In the genomic region with DNA sequence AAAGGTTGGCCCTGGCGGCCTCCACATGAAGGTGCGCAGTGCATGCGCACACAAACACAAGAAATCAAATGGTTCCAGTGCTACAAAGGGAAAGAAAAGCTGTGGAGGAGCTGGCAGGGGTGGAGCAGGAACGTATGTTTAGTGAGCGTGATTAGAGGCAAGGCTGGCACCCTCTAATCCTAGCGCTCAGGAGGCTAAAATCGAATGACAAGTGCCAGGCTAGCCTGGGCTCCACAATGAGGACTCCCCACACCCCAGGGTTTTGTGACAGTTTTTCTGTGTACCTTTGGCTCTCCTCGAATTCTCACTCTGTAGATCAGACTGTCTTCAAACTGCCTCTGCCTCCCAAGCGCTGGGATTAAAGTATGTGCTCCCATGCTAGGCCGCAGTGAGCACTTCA, we compare ENCODE assay signal across 23 mouse cellular contexts. TPM values are rescaled to one million over a fixed set of nuclear protein-coding genes. Genes with fewer than 3 reads are reported as not detected.
A peak's percentile ranks its signal among the peaks of the same experiment; 100 is the strongest.
DNase-seq lines count a peak whose midpoint lies in the region; ATAC-seq and TF ChIP-seq lines count a peak whose summit lies in the region.
"Had no signal": no experiment of that assay in that cellular context is flagged by ENCODE, and none has a peak within 500 bp of the region (broad histone marks: within the 10 kb centered on the region; RNA-seq: fewer than 3 reads in every experiment).

No protein-coding gene starts in this region.

- no peak for TF ChIP-seq POLR2A in ES-Bruce4 (IDR thresholded peaks at IDR 0.05; ENCODE audit: insufficient read depth, low read length)

- WGBS in midbrain, embryonic 11.5 days = 77% methylated on average over 10 of the region's 10 CpGs
- 71% methylated on average over 10 of the region's 10 CpGs for WGBS in midbrain, postnatal 0 days
- WGBS in stomach, postnatal 0 days = 71% methylated on average over 10 of the region's 10 CpGs

- no peak overlapping the region for H3K4me2 ChIP-seq in midbrain, embryonic 11.5 days
- H3K4me2 ChIP-seq in midbrain, postnatal 0 days (ENCODE audit: low read depth, low read length, poor library complexity, severe bottlenecking) = no peak overlapping the region
- H3K4me2 ChIP-seq in stomach, postnatal 0 days (replicated peaks; ENCODE audit: low read depth) = no peak overlapping the region
- H3K4me2 ChIP-seq: embryonic facial prominence, embryonic 13.5 days; embryonic facial prominence, embryonic 15.5 days; forebrain, embryonic 12.5 days had no signal

- H3K27ac ChIP-seq in midbrain, embryonic 11.5 days (ENCODE audit: low read depth, low read length) = no peak overlapping the region
- H3K27ac ChIP-seq in midbrain, postnatal 0 days (ENCODE audit: low read depth, low read length) = no peak overlapping the region
- H3K27ac ChIP-seq in ES-Bruce4 (ENCODE audit: insufficient read depth, low read length) = peak overlapping the region; percentile 8; the same call in 1 of the 2 replicates
- H3K27ac ChIP-seq in stomach, postnatal 0 days (replicated peaks) = no peak overlapping the region
- H3K27ac ChIP-seq: embryonic facial prominence, embryonic 13.5 days; embryonic facial prominence, embryonic 15.5 days; forebrain, embryonic 10.5 days; forebrain, embryonic 12.5 days had no signal

- H3K36me3 ChIP-seq in midbrain, embryonic 11.5 days (ENCODE audit: control insufficient read depth, insufficient read depth, low read length) = no peaks in the 10 kb centered on the region
- no peaks in the 10 kb centered on the region for H3K36me3 ChIP-seq in midbrain, postnatal 0 days (ENCODE audit: insufficient read depth, low read length)
- H3K36me3 ChIP-seq in ES-Bruce4 (ENCODE audit: control insufficient read depth, insufficient read depth, low read length, poor library complexity, severe bottlenecking) = no peaks in the 10 kb centered on the region
- no peaks in the 10 kb centered on the region for H3K36me3 ChIP-seq in stomach, postnatal 0 days (ENCODE audit: control insufficient read depth, insufficient read depth, low read length)
- H3K36me3 ChIP-seq: embryonic facial prominence, embryonic 13.5 days; embryonic facial prominence, embryonic 15.5 days; forebrain, embryonic 10.5 days; forebrain, embryonic 12.5 days; G1E had no signal

- no peak for TF ChIP-seq EP300 in ES-Bruce4 (IDR thresholded peaks at IDR 0.05; ENCODE audit: insufficient read depth, low read depth, low read length)
- TF ChIP-seq EP300 in stomach, postnatal 0 days (optimal IDR thresholded peaks at IDR 0.05) = no peak

- no peaks in the 10 kb centered on the region for H3K27me3 ChIP-seq in midbrain, embryonic 11.5 days (ENCODE audit: control insufficient read depth, insufficient read depth, low read length)
- H3K27me3 ChIP-seq in midbrain, postnatal 0 days (ENCODE audit: insufficient read depth, low read length) = no peaks in the 10 kb centered on the region
- no peaks in the 10 kb centered on the region for H3K27me3 ChIP-seq in ES-Bruce4 (ENCODE audit: control insufficient read depth, insufficient read depth, low read length, poor library complexity, severe bottlenecking)
- H3K27me3 ChIP-seq in stomach, postnatal 0 days (ENCODE audit: control insufficient read depth, insufficient read depth, low read length) = no peaks in the 10 kb centered on the region
- H3K27me3 ChIP-seq: embryonic facial prominence, embryonic 13.5 days; embryonic facial prominence, embryonic 15.5 days; forebrain, embryonic 12.5 days; Patski had no signal

- no peaks in the 10 kb centered on the region for H3K4me1 ChIP-seq in midbrain, embryonic 11.5 days (ENCODE audit: control insufficient read depth, insufficient read depth, low read length)
- H3K4me1 ChIP-seq in midbrain, postnatal 0 days (ENCODE audit: insufficient read depth, low read length) = no peaks in the 10 kb centered on the region
- peaks cover 2% of the 10 kb centered on the region for H3K4me1 ChIP-seq in ES-Bruce4 (ENCODE audit: control insufficient read depth, insufficient read depth, low read length)
- no peaks in the 10 kb centered on the region for H3K4me1 ChIP-seq in stomach, postnatal 0 days (replicated peaks; ENCODE audit: control insufficient read depth, insufficient read depth)

- H3K9me3 ChIP-seq in midbrain, embryonic 11.5 days (ENCODE audit: control insufficient read depth, low read length) = no peaks in the 10 kb centered on the region
- H3K9me3 ChIP-seq in midbrain, postnatal 0 days (ENCODE audit: low read length) = no peaks in the 10 kb centered on the region
- H3K9me3 ChIP-seq in ES-Bruce4 (replicated peaks; ENCODE audit: control insufficient read depth, insufficient read depth, low read length, poor library complexity, severe bottlenecking) = no peaks in the 10 kb centered on the region
- H3K9me3 ChIP-seq in stomach, postnatal 0 days (ENCODE audit: control insufficient read depth, low read length) = no peaks in the 10 kb centered on the region
- H3K9me3 ChIP-seq: embryonic facial prominence, embryonic 15.5 days; forebrain, embryonic 10.5 days; forebrain, embryonic 12.5 days; G1E had no signal

- H3K9ac ChIP-seq in midbrain, embryonic 11.5 days (ENCODE audit: low read length) = no peak overlapping the region
- H3K9ac ChIP-seq in midbrain, postnatal 0 days (replicated peaks; ENCODE audit: low read length, poor library complexity, severe bottlenecking) = no peak overlapping the region
- peak overlapping the region; percentile 47; the same call in 1 of the 2 replicates for H3K9ac ChIP-seq in ES-Bruce4 (ENCODE audit: low read depth, poor library complexity, severe bottlenecking)
- H3K9ac ChIP-seq in stomach, postnatal 0 days (ENCODE audit: low read length) = no peak overlapping the region
- H3K9ac ChIP-seq: embryonic facial prominence, embryonic 13.5 days; embryonic facial prominence, embryonic 15.5 days; forebrain, embryonic 12.5 days had no signal

- peak; percentile 82 for DNase-seq in midbrain, embryonic 11.5 days (ENCODE audit: low spot score, missing footprints)
- DNase-seq in midbrain, postnatal 0 days (ENCODE audit: low spot score) = no peak
- DNase-seq in stomach, postnatal 0 days (ENCODE audit: low spot score) = no peak
- no peak for DNase-seq in embryo, embryonic 10.5 days (ENCODE audit: low spot score)
- DNase-seq: adrenal gland, adult 8-10 months; adrenal gland, postnatal 36 days; cerebellum, adult 11-12 months; cerebellum, adult 2 months; cerebellum, adult 9-10 months; cerebellum, postnatal 10 days; cerebellum, postnatal 25 days; embryo, embryonic 11 days had no signal

- no peak for TF ChIP-seq CTCF in midbrain, postnatal 0 days (IDR thresholded peaks at IDR 0.05)
- no peak for TF ChIP-seq CTCF in ES-Bruce4 (IDR thresholded peaks at IDR 0.05; ENCODE audit: low read depth, low read length)
- no peak for TF ChIP-seq CTCF in stomach, postnatal 0 days (IDR thresholded peaks at IDR 0.05; ENCODE audit: low read depth)

- no peak for ATAC-seq in midbrain, embryonic 11.5 days (ENCODE audit: low FRiP score)
- no peak for ATAC-seq in midbrain, postnatal 0 days (ENCODE audit: low FRiP score)
- 0 out of 2 replicates have a peak, but pooled peaks have one; percentile 31 for ATAC-seq in stomach, postnatal 0 days (ENCODE audit: low FRiP score, low TSS enrichment)
- ATAC-seq: activated CD4-positive, CD25-positive, alpha-beta regulatory T cell, adult 4 months; forebrain, embryonic 14.5 days; forebrain, embryonic 16.5 days; Patski had no signal

- H3K4me3 ChIP-seq in midbrain, embryonic 11.5 days (ENCODE audit: low read depth, low read length) = no peak overlapping the region
- no peak overlapping the region for H3K4me3 ChIP-seq in midbrain, postnatal 0 days (ENCODE audit: low read depth, low read length)
- no peak overlapping the region for H3K4me3 ChIP-seq in ES-Bruce4 (ENCODE audit: low read depth, low read length)
- H3K4me3 ChIP-seq in stomach, postnatal 0 days (ENCODE audit: low read depth, low read length) = no peak overlapping the region
- H3K4me3 ChIP-seq: embryonic facial prominence, embryonic 13.5 days; embryonic facial prominence, embryonic 15.5 days; erythroblast, embryonic 14.5 days; forebrain, embryonic 10.5 days; forebrain, embryonic 12.5 days had no signal

RNA-seq across cellular contexts. Expression of gene Zdhhc18, which starts 2.8 kb away (rescaled TPM):
- 1.8 and 3.5 TPM in 2 replicates for polyA plus RNA-seq in midbrain, embryonic 11.5 days (2014; fragmentation: Nextera tagmentation; extraction: Ambion mirVana)
- 19.2 and 26.7 TPM in 2 replicates for total RNA-seq in midbrain, postnatal 0 days (2014; rRNA removed)
- polyA plus RNA-seq in midbrain, postnatal 0 days (2015; fragmentation: Nextera tagmentation; extraction: Ambion mirVana) = 5.9 and 7.3 TPM in 2 replicates
- 34.4 and 43.8 TPM in 2 replicates for polyA plus RNA-seq in ES-Bruce4 (2011; ENCODE audit: insufficient read depth, insufficient read length, low read depth, missing spikeins)
- 1.6 and 3.6 TPM in 2 replicates for polyA plus RNA-seq in stomach, postnatal 0 days (2015; fragmentation: Nextera tagmentation; extraction: Ambion mirVana)

RNA-seq across cellular contexts. Expression of gene Pigv, which starts 19.7 kb away (rescaled TPM):
- polyA plus RNA-seq in midbrain, embryonic 11.5 days (2014; fragmentation: Nextera tagmentation; extraction: Ambion mirVana) = 9.6 and 12.4 TPM in 2 replicates
- 8.9 and 15.9 TPM in 2 replicates for total RNA-seq in midbrain, postnatal 0 days (2014; rRNA removed)
- 13.5 and 14.8 TPM in 2 replicates for polyA plus RNA-seq in midbrain, postnatal 0 days (2015; fragmentation: Nextera tagmentation; extraction: Ambion mirVana)
- 12.8 and 15.2 TPM in 2 replicates for polyA plus RNA-seq in ES-Bruce4 (2011; ENCODE audit: insufficient read depth, insufficient read length, low read depth, missing spikeins)
- polyA plus RNA-seq in stomach, postnatal 0 days (2015; fragmentation: Nextera tagmentation; extraction: Ambion mirVana) = 11.5 and 13.0 TPM in 2 replicates

RNA-seq across cellular contexts. Expression of gene Sfn, which starts 50.8 kb away (rescaled TPM):
- polyA plus RNA-seq in midbrain, embryonic 11.5 days (2014; fragmentation: Nextera tagmentation; extraction: Ambion mirVana) = 6.0 and 7.8 TPM in 2 replicates
- total RNA-seq in midbrain, postnatal 0 days (2014; rRNA removed) = 2.0 and 3.6 TPM in 2 replicates
- polyA plus RNA-seq in midbrain, postnatal 0 days (2015; fragmentation: Nextera tagmentation; extraction: Ambion mirVana) = 0.67 and 0.86 TPM in 2 replicates
- 250 and 292 TPM in 2 replicates for polyA plus RNA-seq in ES-Bruce4 (2011; ENCODE audit: insufficient read depth, insufficient read length, low read depth, missing spikeins)
- 355 and 371 TPM in 2 replicates for polyA plus RNA-seq in stomach, postnatal 0 days (2015; fragmentation: Nextera tagmentation; extraction: Ambion mirVana)

Comparison
In these comparisons a context has a peak if more than half of its experiments do, and no peak if none do; other contexts are left out.
1. RNA of gene Sfn, which starts 50.8 kb away (polyA plus RNA-seq): 355 to 371 TPM in stomach, postnatal 0 days and 250 to 292 TPM in ES-Bruce4; 6.0 to 7.8 TPM in midbrain, embryonic 11.5 days and 0.67 to 0.86 TPM in midbrain, postnatal 0 days; every median in the first group is over 10 times any median in the second.